Mouse (Mus musculus): ENCODE results near the gene Aoc1. TPM values are rescaled to one million over a fixed set of nuclear protein-coding genes. Genes with fewer than 3 reads are reported as not detected.

The Aoc1 gene
- 1.6 TPM in 1 of 2 replicates, not detected in the other for total RNA-seq (2014; rRNA removed)
- 0.20 TPM in 1 of 2 replicates, not detected in the other for polyA plus RNA-seq (2015; fragmentation: Nextera tagmentation; extraction: Ambion mirVana)

GRCm38 (mm10) chr6:48872596-48872995 is at the start of gene Aoc1:
TSS of gene Aoc1 (plus strand) at chr6:48872896.
- no peak for TF ChIP-seq CTCF (IDR thresholded peaks at IDR 0.05; ENCODE audit: low read depth)
- no peaks in the 10 kb centered on the region for H3K27me3 ChIP-seq (ENCODE audit: insufficient read depth, low read length)
- H3K4me2 ChIP-seq (ENCODE audit: low read depth), result no peak within 1 kb of the TSS
- no peak within 1 kb of the TSS for H3K4me3 ChIP-seq (ENCODE audit: low read depth, low read length)
- ATAC-seq, result no peak
- no peak within 1 kb of the TSS for H3K9ac ChIP-seq
- 92% methylated on average over 5 of the region's 5 CpGs for WGBS
- no peak for DNase-seq
- H3K9me3 ChIP-seq (ENCODE audit: low read length), result no peaks in the 10 kb centered on the region
- H3K27ac ChIP-seq (ENCODE audit: low read depth, low read length), result no peak within 1 kb of the TSS
- no peaks in the 10 kb centered on the region for H3K4me1 ChIP-seq (ENCODE audit: insufficient read depth)
- no peaks in the 10 kb centered on the region for H3K36me3 ChIP-seq (ENCODE audit: insufficient read depth)

DNA sequence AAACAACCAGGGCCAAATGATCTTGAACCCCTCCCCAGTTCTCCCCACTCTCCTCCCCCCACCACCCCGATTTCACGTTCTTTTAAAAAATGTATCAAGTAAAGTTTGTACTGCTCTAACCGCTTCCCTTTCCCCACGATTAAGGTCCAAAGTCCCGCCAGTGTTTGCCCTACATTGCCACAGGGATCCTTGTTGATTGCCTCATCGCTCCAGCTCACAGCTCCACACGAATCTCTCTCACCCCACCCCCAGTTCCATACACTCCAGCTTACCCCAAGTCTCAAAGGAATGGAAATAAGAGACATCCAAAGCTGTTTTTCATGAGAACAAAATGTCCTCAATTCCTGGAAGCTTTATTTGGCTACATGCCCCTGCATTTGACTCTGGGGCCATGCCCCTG is 47.7 kb upstream of the Aoc1 start:
- 73% methylated on average over 7 of the region's 7 CpGs for WGBS
- no peak overlapping the region for H3K9ac ChIP-seq
- DNase-seq, result no peak
- H3K27ac ChIP-seq (ENCODE audit: low read depth, low read length), result no peak overlapping the region
- H3K4me2 ChIP-seq (ENCODE audit: low read depth), result no peak overlapping the region
- no peaks in the 10 kb centered on the region for H3K4me1 ChIP-seq (ENCODE audit: insufficient read depth)
- no peaks in the 10 kb centered on the region for H3K27me3 ChIP-seq (ENCODE audit: insufficient read depth, low read length)
- ATAC-seq, result no peak
- no peaks in the 10 kb centered on the region for H3K9me3 ChIP-seq (ENCODE audit: low read length)
- no peak overlapping the region for H3K4me3 ChIP-seq (ENCODE audit: low read depth, low read length)
- no peak for TF ChIP-seq CTCF (IDR thresholded peaks at IDR 0.05; ENCODE audit: low read depth)
- H3K36me3 ChIP-seq (ENCODE audit: insufficient read depth), result no peaks in the 10 kb centered on the region

GRCm38 (mm10) chr6:48828976-48829375 is 43.7 kb upstream of the Aoc1 start:
- H3K27me3 ChIP-seq (ENCODE audit: insufficient read depth, low read length), result no peaks in the 10 kb centered on the region
- no peak for TF ChIP-seq CTCF (IDR thresholded peaks at IDR 0.05; ENCODE audit: low read depth)
- DNase-seq, result no peak
- 85% methylated on average over 1 of the region's 1 CpGs for WGBS
- H3K36me3 ChIP-seq (ENCODE audit: insufficient read depth), result peaks cover 3% of the 10 kb centered on the region; the same call in 1 of the 2 replicates
- ATAC-seq, result no peak
- H3K4me1 ChIP-seq (ENCODE audit: insufficient read depth), result no peaks in the 10 kb centered on the region
- H3K4me2 ChIP-seq (ENCODE audit: low read depth), result no peak overlapping the region
- H3K4me3 ChIP-seq (ENCODE audit: low read depth, low read length), result no peak overlapping the region
- H3K9ac ChIP-seq, result no peak overlapping the region
- no peak overlapping the region for H3K27ac ChIP-seq (ENCODE audit: low read depth, low read length)
- H3K9me3 ChIP-seq (ENCODE audit: low read length), result no peaks in the 10 kb centered on the region

GRCm38 (mm10) chr6:48829651-48830050 is 43.0 kb upstream of the Aoc1 start:
- peaks cover 10% of the 10 kb centered on the region; the same call in 1 of the 2 replicates for H3K36me3 ChIP-seq (ENCODE audit: insufficient read depth)
- DNase-seq (no peak), ATAC-seq (no peak)
- H3K27ac ChIP-seq (ENCODE audit: low read depth, low read length), result no peak overlapping the region
- H3K27me3 ChIP-seq (ENCODE audit: insufficient read depth, low read length), result no peaks in the 10 kb centered on the region
- no peak overlapping the region for H3K9ac ChIP-seq
- no peaks in the 10 kb centered on the region for H3K9me3 ChIP-seq (ENCODE audit: low read length)
- no peak for TF ChIP-seq CTCF (IDR thresholded peaks at IDR 0.05; ENCODE audit: low read depth)
- H3K4me1 ChIP-seq (ENCODE audit: insufficient read depth), result no peaks in the 10 kb centered on the region
- H3K4me3 ChIP-seq (ENCODE audit: low read depth, low read length), result no peak overlapping the region
- H3K4me2 ChIP-seq (ENCODE audit: low read depth), result no peak overlapping the region

- Histone ChIP-seq H3K4me2 (ENCODE audit: low read depth) (no peak overlapping the region), H3K9me3 (ENCODE audit: low read length) (no peaks in the 10 kb centered on the region), H3K27ac (ENCODE audit: low read depth, low read length) (no peak overlapping the region), H3K4me3 (ENCODE audit: low read depth, low read length) (no peak overlapping the region), H3K4me1 (ENCODE audit: insufficient read depth) (no peaks in the 10 kb centered on the region), H3K36me3 (ENCODE audit: insufficient read depth) (peaks cover 11% of the 10 kb centered on the region; the same call in 1 of the 2 replicates), H3K27me3 (ENCODE audit: insufficient read depth, low read length) (no peaks in the 10 kb centered on the region), H3K9ac (no peak overlapping the region)
- ATAC-seq (no peak), DNase-seq (no peak)
- WGBS, result 56% methylated on average over 1 of the region's 1 CpGs
- TF ChIP-seq CTCF (IDR thresholded peaks at IDR 0.05; ENCODE audit: low read depth), result no peak
Measured at GRCm38 (mm10) chr6:48830241-48830640, 42.5 kb upstream of the Aoc1 start.

DNA sequence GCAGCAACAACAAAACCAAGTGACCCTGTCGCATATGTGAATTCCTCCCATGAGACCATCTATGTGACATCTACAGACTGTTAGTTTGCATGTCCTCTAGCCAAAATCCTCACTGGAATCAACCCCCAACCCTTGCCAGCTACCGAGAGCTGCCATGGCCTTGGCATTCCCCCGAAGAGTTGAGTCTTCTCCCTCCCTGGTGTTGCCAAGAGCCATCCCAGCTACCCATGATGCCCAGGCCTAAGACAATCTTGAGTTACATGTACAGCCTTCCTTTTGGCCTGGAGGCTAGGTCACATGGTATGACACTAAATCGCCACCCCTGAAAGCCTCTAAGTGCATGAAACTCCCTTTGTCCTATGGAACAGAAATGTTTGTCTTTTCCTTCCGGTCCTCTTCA is 41.6 kb upstream of the Aoc1 start:
- TF ChIP-seq CTCF (IDR thresholded peaks at IDR 0.05; ENCODE audit: low read depth), result no peak
- Histone ChIP-seq H3K27me3 (ENCODE audit: insufficient read depth, low read length) (no peaks in the 10 kb centered on the region), H3K4me1 (ENCODE audit: insufficient read depth) (no peaks in the 10 kb centered on the region), H3K27ac (ENCODE audit: low read depth, low read length) (no peak overlapping the region), H3K9me3 (ENCODE audit: low read length) (no peaks in the 10 kb centered on the region), H3K36me3 (ENCODE audit: insufficient read depth) (peaks cover 11% of the 10 kb centered on the region; the same call in 1 of the 2 replicates), H3K4me3 (ENCODE audit: low read depth, low read length) (no peak overlapping the region), H3K9ac (no peak overlapping the region), H3K4me2 (ENCODE audit: low read depth) (no peak overlapping the region)
- DNase-seq, result no peak
- 85% methylated on average over 5 of the region's 5 CpGs for WGBS
- ATAC-seq, result no peak

- no peaks in the 10 kb centered on the region for H3K4me1 ChIP-seq (ENCODE audit: insufficient read depth)
- ATAC-seq (no peak), DNase-seq (no peak)
- no peak for TF ChIP-seq CTCF (IDR thresholded peaks at IDR 0.05; ENCODE audit: low read depth)
- no peak overlapping the region for H3K9ac ChIP-seq
- peaks cover 11% of the 10 kb centered on the region; the same call in 1 of the 2 replicates for H3K36me3 ChIP-seq (ENCODE audit: insufficient read depth)
- no peak overlapping the region for H3K4me2 ChIP-seq (ENCODE audit: low read depth)
- no peak overlapping the region for H3K4me3 ChIP-seq (ENCODE audit: low read depth, low read length)
- WGBS, result 95% methylated on average over 1 of the region's 1 CpGs
- no peaks in the 10 kb centered on the region for H3K9me3 ChIP-seq (ENCODE audit: low read length)
- H3K27me3 ChIP-seq (ENCODE audit: insufficient read depth, low read length), result no peaks in the 10 kb centered on the region
- H3K27ac ChIP-seq (ENCODE audit: low read depth, low read length), result no peak overlapping the region
Measured at GRCm38 (mm10) chr6:48832426-48832825, 40.3 kb upstream of the Aoc1 start.

Data from forebrain, postnatal 0 days (tissue).